Mouse (Mus musculus): ENCODE results near the gene Drd2. TPM values are rescaled to one million over a fixed set of nuclear protein-coding genes. Genes with fewer than 3 reads are reported as not detected.

The Drd2 gene
- total and polyA plus RNA-seq, 2 experiments, result not detected

DNA sequence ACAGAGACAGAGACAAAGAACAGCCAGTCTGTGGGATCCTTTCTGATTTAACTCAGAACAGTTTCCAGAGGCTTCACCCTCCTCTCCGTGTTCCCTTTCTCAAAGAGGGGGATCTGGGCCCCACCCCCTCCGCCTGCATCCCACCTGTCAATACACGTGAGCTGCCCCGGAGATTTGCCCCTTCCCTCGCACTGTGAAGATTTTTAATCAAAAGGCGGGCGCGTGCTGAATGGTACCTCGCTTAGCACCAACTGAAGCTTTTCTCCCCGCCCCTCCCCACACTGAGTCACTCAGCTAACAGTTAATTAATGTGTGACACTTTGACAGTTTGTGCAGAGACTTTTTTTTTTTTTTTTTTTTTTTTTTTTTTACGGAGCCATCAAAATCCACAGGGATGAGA lies 45.7 kb downstream of the Drd2 start:
- H3K4me1 ChIP-seq (ENCODE audit: control insufficient read depth, insufficient read depth, low read length), result no peaks in the 10 kb centered on the region
- TF ChIP-seq CTCF (IDR thresholded peaks at IDR 0.05; ENCODE audit: low read depth, low read length) (no peak), POLR2A (IDR thresholded peaks at IDR 0.05; ENCODE audit: extremely low read depth, insufficient read depth, low read length) (no peak)
- 50% methylated on average over 11 of the region's 11 CpGs for whole genome bisulfite sequencing
- no peak overlapping the region for H3K9ac ChIP-seq (ENCODE audit: low read depth, low read length)
- no peak for DNase-seq (ENCODE audit: extremely low read depth, low read depth, low spot score)
- H3K4me3 ChIP-seq (ENCODE audit: insufficient read depth, low read depth, low read length), result no peak overlapping the region
- H3K27ac ChIP-seq (replicated peaks; ENCODE audit: insufficient read depth, low read depth, low read length), result no peak overlapping the region
- H3K27me3 ChIP-seq (ENCODE audit: control insufficient read depth, insufficient read depth, low read length), result no peaks in the 10 kb centered on the region
- H3K79me2 ChIP-seq (ENCODE audit: control insufficient read depth, insufficient read depth, low read length), result no peaks in the 10 kb centered on the region
- no peaks in the 10 kb centered on the region for H3K36me3 ChIP-seq (ENCODE audit: control insufficient read depth, insufficient read depth, low read length)

DNA sequence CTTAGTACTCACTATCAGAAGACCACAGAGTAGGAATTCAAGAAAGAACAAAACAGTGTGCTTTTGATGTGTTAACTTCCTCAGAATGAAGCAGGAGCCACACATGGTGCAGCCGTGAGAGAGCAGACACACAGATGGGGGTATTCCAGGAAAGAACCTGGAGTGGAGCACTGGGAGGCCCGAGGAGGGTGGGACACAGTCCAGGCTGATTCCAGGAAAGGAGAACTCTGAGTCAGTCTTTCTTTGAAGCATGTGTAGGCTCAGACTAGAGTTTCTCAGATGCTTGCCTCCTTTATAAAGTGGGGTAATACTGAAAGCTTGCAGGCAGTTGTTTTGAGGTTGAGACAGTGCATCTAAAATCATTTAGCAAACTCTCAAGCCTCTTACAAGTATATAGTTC lies 51.8 kb downstream of the Drd2 start:
- DNase-seq (ENCODE audit: extremely low read depth, low read depth, low spot score), result no peak
- Histone ChIP-seq H3K36me3 (ENCODE audit: control insufficient read depth, insufficient read depth, low read length) (no peaks in the 10 kb centered on the region), H3K27me3 (ENCODE audit: control insufficient read depth, insufficient read depth, low read length) (no peaks in the 10 kb centered on the region), H3K4me3 (ENCODE audit: insufficient read depth, low read depth, low read length) (no peak overlapping the region), H3K4me1 (ENCODE audit: control insufficient read depth, insufficient read depth, low read length) (no peaks in the 10 kb centered on the region), H3K79me2 (ENCODE audit: control insufficient read depth, insufficient read depth, low read length) (no peaks in the 10 kb centered on the region), H3K27ac (replicated peaks; ENCODE audit: insufficient read depth, low read depth, low read length) (no peak overlapping the region), H3K9ac (ENCODE audit: low read depth, low read length) (no peak overlapping the region)
- 65% methylated on average over 2 of the region's 2 CpGs for WGBS
- TF ChIP-seq POLR2A (IDR thresholded peaks at IDR 0.05; ENCODE audit: extremely low read depth, insufficient read depth, low read length), result no peak
- no peak for TF ChIP-seq CTCF (IDR thresholded peaks at IDR 0.05; ENCODE audit: low read depth, low read length)

DNA sequence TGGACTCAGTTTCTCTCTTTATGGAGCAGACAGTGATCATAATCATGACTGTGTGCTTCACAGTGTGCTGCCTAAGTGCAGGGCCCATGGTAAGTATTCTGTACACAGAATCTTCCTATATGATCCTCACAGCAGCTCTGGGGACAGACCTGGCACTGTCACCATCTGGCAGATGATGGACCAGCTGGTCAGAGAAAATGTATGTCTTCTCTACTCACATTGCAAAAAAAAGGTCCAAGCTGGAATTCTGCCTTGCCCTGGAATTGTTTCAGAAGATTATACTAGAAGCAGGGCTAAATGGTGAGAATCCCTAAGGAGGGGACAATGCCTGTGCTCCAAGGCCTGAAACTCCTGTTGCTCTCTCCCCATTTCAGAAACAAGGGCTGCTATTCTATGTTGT lies 55.6 kb downstream of the Drd2 start:
- Histone ChIP-seq H3K4me3 (ENCODE audit: insufficient read depth, low read depth, low read length) (no peak overlapping the region), H3K79me2 (ENCODE audit: control insufficient read depth, insufficient read depth, low read length) (no peaks in the 10 kb centered on the region), H3K36me3 (ENCODE audit: control insufficient read depth, insufficient read depth, low read length) (no peaks in the 10 kb centered on the region), H3K9ac (ENCODE audit: low read depth, low read length) (no peak overlapping the region), H3K4me1 (ENCODE audit: control insufficient read depth, insufficient read depth, low read length) (no peaks in the 10 kb centered on the region), H3K27me3 (ENCODE audit: control insufficient read depth, insufficient read depth, low read length) (no peaks in the 10 kb centered on the region), H3K27ac (replicated peaks; ENCODE audit: insufficient read depth, low read depth, low read length) (no peak overlapping the region)
- DNase-seq (ENCODE audit: extremely low read depth, low read depth, low spot score), result no peak
- TF ChIP-seq POLR2A (IDR thresholded peaks at IDR 0.05; ENCODE audit: extremely low read depth, insufficient read depth, low read length), result no peak
- no peak for TF ChIP-seq CTCF (IDR thresholded peaks at IDR 0.05; ENCODE audit: low read depth, low read length)

DNA sequence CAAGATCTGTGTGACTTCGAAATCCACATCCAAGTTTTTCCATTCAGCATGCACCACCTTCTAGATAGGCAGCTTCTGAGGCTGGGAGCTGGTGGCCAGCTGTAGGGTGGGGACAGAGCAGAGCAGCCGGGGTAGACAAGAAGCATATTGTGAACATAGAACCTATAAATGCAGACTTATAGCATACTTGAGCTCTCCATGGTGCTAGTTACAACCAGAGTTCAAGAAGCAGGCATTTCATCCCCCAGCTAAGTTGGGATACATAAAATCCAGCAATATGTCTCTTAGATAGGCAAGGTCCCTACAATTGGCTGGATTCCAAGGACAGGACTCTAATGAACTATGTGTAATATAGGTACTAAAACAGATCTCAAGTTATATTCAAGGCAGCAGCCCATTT lies 63.3 kb downstream of the Drd2 start:
- WGBS, result 63% methylated on average over 2 of the region's 2 CpGs
- no peak for DNase-seq (ENCODE audit: extremely low read depth, low read depth, low spot score)
- H3K36me3 ChIP-seq (ENCODE audit: control insufficient read depth, insufficient read depth, low read length), result no peaks in the 10 kb centered on the region

DNA sequence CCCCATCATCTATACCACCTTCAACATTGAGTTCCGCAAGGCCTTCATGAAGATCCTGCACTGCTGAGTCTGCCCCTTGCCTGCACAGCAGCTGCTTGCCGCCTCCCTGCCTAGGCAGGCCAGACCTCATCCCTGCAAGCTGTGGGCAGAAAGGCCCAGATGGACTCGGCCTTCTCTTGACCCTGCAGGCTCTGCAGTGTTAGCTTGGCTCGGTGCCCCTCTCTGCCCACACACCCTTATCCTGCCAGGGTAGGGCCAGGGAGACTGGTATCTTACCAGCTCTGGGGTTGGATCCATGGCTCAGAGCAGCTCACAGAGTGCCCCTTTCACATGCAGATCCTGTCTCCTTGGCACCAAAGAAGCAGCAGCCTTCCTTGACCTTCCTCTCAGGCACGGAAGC lies 66.6 kb downstream of the Drd2 start:
- Histone ChIP-seq H3K27me3 (ENCODE audit: control insufficient read depth, insufficient read depth, low read length) (no peaks in the 10 kb centered on the region), H3K4me3 (ENCODE audit: insufficient read depth, low read depth, low read length) (no peak overlapping the region), H3K79me2 (ENCODE audit: control insufficient read depth, insufficient read depth, low read length) (no peaks in the 10 kb centered on the region), H3K36me3 (ENCODE audit: control insufficient read depth, insufficient read depth, low read length) (no peaks in the 10 kb centered on the region), H3K9ac (ENCODE audit: low read depth, low read length) (no peak overlapping the region), H3K4me1 (ENCODE audit: control insufficient read depth, insufficient read depth, low read length) (no peaks in the 10 kb centered on the region), H3K27ac (replicated peaks; ENCODE audit: insufficient read depth, low read depth, low read length) (no peak overlapping the region)
- DNase-seq (ENCODE audit: extremely low read depth, low read depth, low spot score), result no peak
- 84% methylated on average over 5 of the region's 5 CpGs for WGBS
- TF ChIP-seq POLR2A (IDR thresholded peaks at IDR 0.05; ENCODE audit: extremely low read depth, insufficient read depth, low read length) (no peak), CTCF (IDR thresholded peaks at IDR 0.05; ENCODE audit: low read depth, low read length) (no peak)

More for the DNA sequence above, 63.3 kb downstream of the Drd2 start:
- Histone ChIP-seq H3K4me3 (ENCODE audit: insufficient read depth, low read depth, low read length) (no peak overlapping the region), H3K27me3 (ENCODE audit: control insufficient read depth, insufficient read depth, low read length) (no peaks in the 10 kb centered on the region), H3K27ac (replicated peaks; ENCODE audit: insufficient read depth, low read depth, low read length) (no peak overlapping the region), H3K79me2 (ENCODE audit: control insufficient read depth, insufficient read depth, low read length) (no peaks in the 10 kb centered on the region), H3K4me1 (ENCODE audit: control insufficient read depth, insufficient read depth, low read length) (no peaks in the 10 kb centered on the region), H3K9ac (ENCODE audit: low read depth, low read length) (no peak overlapping the region)
- TF ChIP-seq POLR2A (IDR thresholded peaks at IDR 0.05; ENCODE audit: extremely low read depth, insufficient read depth, low read length) (no peak), CTCF (IDR thresholded peaks at IDR 0.05; ENCODE audit: low read depth, low read length) (no peak)

DNA sequence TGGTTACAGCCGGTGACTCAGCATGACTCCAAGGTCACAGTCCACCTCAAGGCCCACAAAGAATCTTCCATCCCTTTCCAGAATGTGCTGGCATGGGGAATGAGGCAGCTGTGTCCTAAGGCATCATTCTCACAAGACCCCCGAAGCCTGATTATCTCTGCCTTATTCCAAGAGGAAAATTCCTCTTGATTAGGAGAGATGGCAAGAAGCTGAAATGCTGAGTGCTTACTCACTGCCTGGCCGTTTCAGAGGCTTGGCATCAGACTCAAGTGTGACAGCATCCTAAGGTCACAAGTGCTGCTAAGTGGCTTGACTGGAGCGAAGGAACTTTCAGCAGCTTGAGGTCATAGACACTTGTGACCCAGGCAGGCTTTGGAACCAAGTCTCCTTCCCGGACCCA lies 70.2 kb downstream of the Drd2 start:
- TF ChIP-seq POLR2A (IDR thresholded peaks at IDR 0.05; ENCODE audit: extremely low read depth, insufficient read depth, low read length), result no peak
- TF ChIP-seq CTCF (IDR thresholded peaks at IDR 0.05; ENCODE audit: low read depth, low read length), result no peak
- H3K79me2 ChIP-seq (ENCODE audit: control insufficient read depth, insufficient read depth, low read length), result no peaks in the 10 kb centered on the region
- H3K27ac ChIP-seq (replicated peaks; ENCODE audit: insufficient read depth, low read depth, low read length), result no peak overlapping the region
- WGBS, result 68% methylated on average over 5 of the region's 5 CpGs
- no peaks in the 10 kb centered on the region for H3K27me3 ChIP-seq (ENCODE audit: control insufficient read depth, insufficient read depth, low read length)
- no peak for DNase-seq (ENCODE audit: extremely low read depth, low read depth, low spot score)
- H3K36me3 ChIP-seq (ENCODE audit: control insufficient read depth, insufficient read depth, low read length), result no peaks in the 10 kb centered on the region
- H3K4me3 ChIP-seq (ENCODE audit: insufficient read depth, low read depth, low read length), result no peak overlapping the region
- H3K9ac ChIP-seq (ENCODE audit: low read depth, low read length), result no peak overlapping the region
- no peaks in the 10 kb centered on the region for H3K4me1 ChIP-seq (ENCODE audit: control insufficient read depth, insufficient read depth, low read length)
